Mouse (Mus musculus): ENCODE data around the gene Ssbp3.

GRCm38 (mm10) chr4:107007359-107007758 is 96.9 kb downstream of the Ssbp3 start:
- no peak for TF ChIP-seq POLR2A (IDR thresholded peaks at IDR 0.05; ENCODE audit: control insufficient read depth in 1 of 2, insufficient read depth in 1 of 2, low read depth in 1 of 2, low read length in 2 of 2, poor library complexity in 1 of 2)
- no peak; the same call in 1 of the 2 replicates for TF ChIP-seq MYC (IDR thresholded peaks at IDR 0.05; ENCODE audit: low read depth, low read length)

Data from MEL (cell line).